Mouse (Mus musculus) E14TG2a.4 (cell line): ENCODE data around the gene Twsg1.

Source experiments
- CTCF ChIP-seq: conservative IDR thresholded peaks from 2 replicates; pipeline ENCODE4 v1.5.1; 2014; ENCODE audit warnings: low read length
- NANOG ChIP-seq: IDR thresholded peaks from 2 replicates; pipeline ENCODE4 v1.6.1; 2014; ENCODE audit warnings: borderline replicate concordance, low read length, mixed read lengths

- no peak for TF ChIP-seq CTCF
- TF ChIP-seq NANOG, result no peak
Observed at GRCm38 (mm10) chr17:65902281-65902680, 48.7 kb downstream of the Twsg1 start.
